Mouse (Mus musculus) heart, postnatal 0 days (tissue): ENCODE measurements around the gene Pprc1.

Experiments
- CTCF ChIP-seq: IDR thresholded peaks from 2 replicates; pipeline ENCODE4 v1.5.1; 2016; ENCODE audit warnings: antibody characterized with exemption, control low read depth, low read depth
- EP300 ChIP-seq: IDR thresholded peaks from 2 replicates; pipeline ENCODE4 v1.6.1; 2016; ENCODE audit warnings: antibody characterized with exemption, low read depth

- TF ChIP-seq EP300 (no peak), CTCF (no peak)
Observed at GRCm38 (mm10) chr19:46049129-46049528, 4.4 kb downstream of the Pprc1 start.
